Mouse (Mus musculus): Measurements from ENCODE around the gene Lpar5. TPM values are rescaled to one million over a fixed set of nuclear protein-coding genes. Genes with fewer than 3 reads are reported as not detected.
"Not testable (repeated sequence)": the region's sequence is repeated elsewhere in the genome, so short reads cannot be mapped to it uniquely, and the experiment has no call there.

The Lpar5 gene
- polyA plus RNA-seq, 1 experiment from 2014 or later, result 0.10 TPM

DNA sequence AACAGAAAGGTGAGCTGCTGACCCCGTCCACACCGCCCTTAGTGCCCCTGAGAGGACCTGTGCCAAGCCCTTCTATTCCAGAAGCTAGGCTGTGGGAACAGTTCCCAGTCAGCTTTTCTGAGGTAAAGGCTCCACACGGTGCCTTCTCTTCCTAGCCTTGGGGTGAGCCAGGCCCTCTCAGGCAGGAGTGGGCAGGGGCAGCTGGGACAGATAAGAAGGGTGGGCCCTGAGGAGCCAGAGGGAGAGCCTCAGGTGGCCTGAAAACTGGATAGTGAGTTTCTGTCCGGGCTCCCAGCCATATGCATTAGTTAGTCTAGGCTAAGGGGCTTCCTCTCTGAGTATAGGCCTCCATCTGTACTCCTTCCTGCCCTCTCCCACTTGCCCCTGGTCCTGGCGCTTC is 5.2 kb upstream of the Lpar5 start:
- Histone ChIP-seq H3K4me3 (no peak overlapping the region), H3K9me3 (no peaks in the 10 kb centered on the region), H3K36me3 (no peaks in the 10 kb centered on the region), H3K4me1 (replicated peaks) (peaks cover 19% of the 10 kb centered on the region), H3K27me3 (ENCODE audit: insufficient read depth, poor library complexity, severe bottlenecking) (no peaks in the 10 kb centered on the region), H3K27ac (no peak overlapping the region)
- no peak for DNase-seq (ENCODE audit: low spot score)
- 80% methylated on average over 5 of the region's 5 CpGs for WGBS

DNA sequence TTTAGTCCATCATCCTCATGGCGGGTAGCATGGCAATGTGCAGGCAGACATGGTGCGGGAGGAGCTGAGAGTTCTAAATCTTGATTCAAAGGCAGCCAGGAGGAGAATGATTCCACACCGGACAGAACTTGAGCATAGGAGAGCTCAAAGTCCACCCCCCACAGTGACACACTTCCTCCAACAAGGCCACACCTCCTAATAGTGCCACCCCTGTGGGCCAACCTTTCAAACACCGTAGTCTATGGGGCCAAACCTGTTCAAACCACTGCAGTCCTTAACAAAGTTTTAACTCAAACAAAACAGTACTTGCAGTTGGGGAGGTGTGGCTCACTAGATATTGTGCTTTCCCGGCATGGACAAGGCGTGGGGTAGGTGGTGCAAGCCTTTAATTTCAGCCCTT is 3.8 kb upstream of the Lpar5 start:
- 85% methylated on average over 6 of the region's 6 CpGs for WGBS
- H3K27ac ChIP-seq, result no peak overlapping the region
- no peaks in the 10 kb centered on the region for H3K9me3 ChIP-seq
- H3K27me3 ChIP-seq (ENCODE audit: insufficient read depth, poor library complexity, severe bottlenecking), result no peaks in the 10 kb centered on the region
- H3K4me3 ChIP-seq, result no peak overlapping the region
- H3K36me3 ChIP-seq, result no peaks in the 10 kb centered on the region
- H3K4me1 ChIP-seq (replicated peaks), result peaks cover 19% of the 10 kb centered on the region
- no peak for DNase-seq (ENCODE audit: low spot score)

- not testable (repeated sequence) for H3K9me3 ChIP-seq; H3K4me3 ChIP-seq; H3K27me3 ChIP-seq (ENCODE audit: insufficient read depth, poor library complexity, severe bottlenecking); H3K36me3 ChIP-seq; H3K27ac ChIP-seq; DNase-seq (ENCODE audit: low spot score)
- WGBS, result no CpG with 5 or more reads among the region's 1 CpGs
- peaks cover 19% of the 10 kb centered on the region for H3K4me1 ChIP-seq (replicated peaks)
Measured at GRCm38 (mm10) chr6:125065223-125065622, 2.5 kb upstream of the Lpar5 start.

- Histone ChIP-seq H3K4me1 (replicated peaks) (peaks cover 9% of the 10 kb centered on the region), H3K9me3 (no peaks in the 10 kb centered on the region), H3K36me3 (no peaks in the 10 kb centered on the region), H3K27me3 (ENCODE audit: insufficient read depth, poor library complexity, severe bottlenecking) (no peaks in the 10 kb centered on the region), H3K27ac (peak overlapping the region; percentile 80), H3K4me3 (no peak overlapping the region)
- DNase-seq (ENCODE audit: low spot score), result no peak
- 82% methylated on average over 18 of the region's 18 CpGs for WGBS
Measured at GRCm38 (mm10) chr6:125071170-125071895, 3.6 kb downstream of the Lpar5 start.

- peak overlapping the region; percentile 80 for H3K27ac ChIP-seq
- H3K27me3 ChIP-seq (ENCODE audit: insufficient read depth, poor library complexity, severe bottlenecking), result no peaks in the 10 kb centered on the region
- no peaks in the 10 kb centered on the region for H3K9me3 ChIP-seq
- no peaks in the 10 kb centered on the region for H3K36me3 ChIP-seq
- 24% methylated on average over 2 of the region's 2 CpGs for WGBS
- peaks cover 9% of the 10 kb centered on the region for H3K4me1 ChIP-seq (replicated peaks)
- DNase-seq (ENCODE audit: low spot score), result no peak
- no peak overlapping the region for H3K4me3 ChIP-seq
Measured at GRCm38 (mm10) chr6:125071896-125072279, 4.2 kb downstream of the Lpar5 start.

- no peak for DNase-seq (ENCODE audit: low spot score)
- WGBS, result 76% methylated on average over 8 of the region's 8 CpGs
- Histone ChIP-seq H3K36me3 (no peaks in the 10 kb centered on the region), H3K4me1 (replicated peaks) (peaks cover 9% of the 10 kb centered on the region), H3K9me3 (no peaks in the 10 kb centered on the region), H3K27ac (no peak overlapping the region), H3K27me3 (ENCODE audit: insufficient read depth, poor library complexity, severe bottlenecking) (no peaks in the 10 kb centered on the region), H3K4me3 (no peak overlapping the region)
Measured at GRCm38 (mm10) chr6:125073825-125074224, 6.1 kb downstream of the Lpar5 start.

GRCm38 (mm10) chr6:125081394-125081793 is 13.7 kb downstream of the Lpar5 start:
- 26% methylated on average over 25 of the region's 25 CpGs for WGBS
- DNase-seq (ENCODE audit: low spot score), result no peak
- H3K27me3 ChIP-seq (ENCODE audit: insufficient read depth, poor library complexity, severe bottlenecking), result peaks cover 26% of the 10 kb centered on the region
- no peaks in the 10 kb centered on the region for H3K36me3 ChIP-seq
- H3K4me1 ChIP-seq (replicated peaks), result peaks cover 24% of the 10 kb centered on the region
- H3K27ac ChIP-seq, result peak overlapping the region; percentile 91
- H3K9me3 ChIP-seq, result no peaks in the 10 kb centered on the region
- peak overlapping the region; percentile 57 for H3K4me3 ChIP-seq

GRCm38 (mm10) chr6:125081797-125082560 is 14.3 kb downstream of the Lpar5 start:
- Histone ChIP-seq H3K4me1 (replicated peaks) (peaks cover 24% of the 10 kb centered on the region), H3K9me3 (no peaks in the 10 kb centered on the region), H3K36me3 (no peaks in the 10 kb centered on the region), H3K27ac (peak overlapping the region; percentile 91), H3K4me3 (peak overlapping the region; percentile 57), H3K27me3 (ENCODE audit: insufficient read depth, poor library complexity, severe bottlenecking) (peaks cover 26% of the 10 kb centered on the region)
- DNase-seq (ENCODE audit: low spot score), result peak; percentile 94
- 21% methylated on average over 45 of the region's 45 CpGs for WGBS

- no peaks in the 10 kb centered on the region for H3K9me3 ChIP-seq
- peaks cover 26% of the 10 kb centered on the region for H3K27me3 ChIP-seq (ENCODE audit: insufficient read depth, poor library complexity, severe bottlenecking)
- peaks cover 24% of the 10 kb centered on the region for H3K4me1 ChIP-seq (replicated peaks)
- DNase-seq (ENCODE audit: low spot score), result no peak
- WGBS, result 88% methylated on average over 7 of the region's 7 CpGs
- H3K27ac ChIP-seq, result no peak overlapping the region
- H3K36me3 ChIP-seq, result no peaks in the 10 kb centered on the region
- H3K4me3 ChIP-seq, result no peak overlapping the region
Measured at GRCm38 (mm10) chr6:125082801-125083386, 15.2 kb downstream of the Lpar5 start.

DNA sequence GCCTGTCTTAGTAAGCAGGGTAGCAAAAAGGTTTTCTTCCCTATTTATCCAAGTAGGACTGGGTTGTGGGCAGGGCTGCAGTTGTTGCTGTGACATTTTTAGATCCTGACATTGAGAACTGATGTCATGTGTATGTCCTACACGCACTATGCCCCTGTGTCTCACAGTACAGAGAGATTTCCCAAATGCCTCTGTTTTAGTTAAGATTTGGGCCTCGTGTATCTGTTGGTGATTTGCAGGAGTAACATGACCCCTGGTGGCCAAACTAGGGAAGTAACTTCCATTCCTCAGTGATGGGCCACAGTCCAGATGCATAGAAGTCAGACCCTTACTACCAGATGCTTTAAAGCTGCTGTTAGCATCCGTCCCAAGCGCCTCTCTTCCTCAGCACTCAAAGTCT is 16.7 kb downstream of the Lpar5 start:
- Histone ChIP-seq H3K27me3 (ENCODE audit: insufficient read depth, poor library complexity, severe bottlenecking) (peaks cover 22% of the 10 kb centered on the region), H3K27ac (peak overlapping the region; percentile 73; the same call in 1 of the 2 replicates), H3K9me3 (no peaks in the 10 kb centered on the region), H3K4me1 (replicated peaks) (peaks cover 40% of the 10 kb centered on the region), H3K4me3 (no peak overlapping the region), H3K36me3 (no peaks in the 10 kb centered on the region)
- 6% methylated on average over 4 of the region's 4 CpGs for WGBS
- DNase-seq (ENCODE audit: low spot score), result peak; percentile 67

DNA sequence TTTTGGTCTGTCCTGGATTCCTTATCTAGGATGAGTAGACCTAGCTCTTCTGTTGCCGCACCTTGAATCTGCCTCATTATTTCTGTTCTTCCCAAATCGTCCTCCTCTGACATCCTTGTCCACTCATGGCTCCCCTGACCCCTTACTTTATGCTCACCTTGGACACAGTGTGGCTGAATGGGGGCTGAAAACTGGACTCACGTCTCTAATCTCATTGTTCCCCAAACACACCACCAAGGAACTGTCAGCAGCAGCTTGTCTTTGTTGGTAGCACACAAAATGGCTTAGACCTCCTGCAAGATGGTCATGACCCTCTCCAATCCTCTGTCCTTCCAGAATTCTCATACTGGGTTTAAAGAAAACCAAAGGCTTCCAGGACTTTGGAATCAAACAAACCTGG is 20.2 kb downstream of the Lpar5 start:
- Histone ChIP-seq H3K9me3 (no peaks in the 10 kb centered on the region), H3K4me1 (replicated peaks) (peaks cover 48% of the 10 kb centered on the region), H3K27me3 (ENCODE audit: insufficient read depth, poor library complexity, severe bottlenecking) (no peaks in the 10 kb centered on the region; the same call in 1 of the 2 replicates), H3K36me3 (no peaks in the 10 kb centered on the region), H3K27ac (peak overlapping the region; percentile 95), H3K4me3 (no peak overlapping the region)
- no peak for DNase-seq (ENCODE audit: low spot score)
- 72% methylated on average over 3 of the region's 3 CpGs for WGBS

DNA sequence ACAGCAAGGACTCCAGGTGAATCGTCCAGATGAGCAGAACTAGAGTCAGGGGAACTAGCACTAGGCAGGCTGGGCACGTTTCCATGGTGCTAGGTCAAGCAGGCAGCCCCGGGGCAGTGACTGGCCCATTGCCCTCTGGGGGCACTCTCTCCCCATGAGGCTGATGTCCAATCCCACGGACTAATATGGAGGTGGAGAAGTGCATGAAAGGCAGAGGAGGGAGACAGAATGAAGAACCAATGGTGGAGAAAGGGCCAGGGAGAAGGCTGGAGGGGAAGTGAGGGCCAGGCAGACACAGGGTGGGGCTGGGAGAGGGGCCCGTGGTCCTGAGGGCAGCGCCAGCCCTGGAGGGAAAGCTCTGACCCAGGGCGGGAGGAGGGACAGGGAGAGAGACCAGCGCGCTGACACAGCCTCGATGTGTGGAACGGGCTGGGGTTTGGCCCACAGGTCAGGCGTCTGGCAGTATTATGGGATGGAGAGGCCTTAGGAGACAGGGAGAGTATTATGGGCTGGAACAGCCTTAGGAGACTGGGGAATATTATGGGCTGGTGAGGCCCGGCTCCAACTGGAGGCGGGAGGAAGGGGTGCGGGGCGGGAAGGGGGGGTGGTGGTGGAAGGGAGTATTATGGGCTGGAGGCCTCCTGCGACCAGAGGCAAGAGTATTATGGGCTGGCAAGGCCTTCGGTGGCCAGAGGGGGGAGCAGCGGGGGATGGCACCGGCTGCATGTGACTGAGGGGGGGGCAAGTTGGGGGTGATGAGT is 21.0 kb downstream of the Lpar5 start:
- H3K36me3 ChIP-seq, result no peaks in the 10 kb centered on the region
- peak; percentile 93 for DNase-seq (ENCODE audit: low spot score)
- peaks cover 42% of the 10 kb centered on the region for H3K4me1 ChIP-seq (replicated peaks)
- H3K4me3 ChIP-seq, result peak overlapping the region; percentile 48
- peak overlapping the region; percentile 95 for H3K27ac ChIP-seq
- WGBS, result 1% methylated on average over 20 of the region's 20 CpGs
- H3K27me3 ChIP-seq (ENCODE audit: insufficient read depth, poor library complexity, severe bottlenecking), result no peaks in the 10 kb centered on the region
- H3K9me3 ChIP-seq, result no peaks in the 10 kb centered on the region
